Mouse (Mus musculus) C2C12 (cell line): ENCODE measurements around the gene Nrxn1.

Source experiments
- CEBPB ChIP-seq: IDR thresholded peaks from one replicate; pipeline ENCODE4 v1.6.1; 2011; ENCODE audit warnings: low read depth, mild to moderate bottlenecking, control low read depth, moderate library complexity
- CTCF ChIP-seq: IDR thresholded peaks from one replicate; pipeline ENCODE4 v1.5.1; 2011; ENCODE audit not compliant: control insufficient read depth, insufficient read depth, insufficient read length
- MYOG ChIP-seq: IDR thresholded peaks from one replicate; pipeline ENCODE4 v1.6.1; 2011; ENCODE audit not compliant: control insufficient read depth, insufficient read length; ENCODE audit errors: extremely low read depth

DNA sequence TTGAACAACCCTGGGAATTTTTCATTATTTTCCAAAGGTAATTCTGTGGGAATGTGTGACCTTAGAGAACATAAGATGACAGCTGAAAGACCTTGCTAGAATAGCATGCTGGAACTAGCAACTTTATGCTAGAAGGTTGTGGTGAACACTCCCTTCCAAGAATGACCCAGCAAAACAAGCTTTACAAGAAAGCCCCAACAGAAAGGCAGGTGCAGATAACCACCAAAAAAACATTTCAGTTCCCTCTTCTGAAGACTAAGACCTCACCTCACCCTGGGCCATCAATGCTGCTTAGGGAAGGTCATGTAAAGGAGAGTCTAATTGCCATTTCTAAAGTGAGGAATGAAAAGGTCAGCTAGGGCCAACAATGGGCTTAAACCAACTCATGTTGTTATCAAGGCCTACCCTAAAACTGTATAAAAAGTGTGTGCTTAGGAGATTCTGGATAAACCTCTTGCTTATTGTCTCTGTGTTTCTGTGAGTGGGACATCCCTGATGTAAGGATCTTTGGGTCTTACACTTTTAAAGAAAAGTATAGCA is 249.7 kb downstream of the Nrxn1 start:
- no peak for TF ChIP-seq CEBPB
- no peak for TF ChIP-seq MYOG
- no peak for TF ChIP-seq CTCF
